Mouse (Mus musculus) embryonic facial prominence, embryonic 15.5 days (tissue): Measurements from ENCODE around the gene Trim62. TPM values are rescaled to one million over a fixed set of nuclear protein-coding genes. Genes with fewer than 3 reads are reported as not detected.

Experiments used
- ATAC-seq: fragments of 200-750 bp; cut with Nextera tagmentation; 2 replicates; pipeline ENCODE4 v1.8.0; 2017; ENCODE audit warnings: low read depth, moderate TSS enrichment; ENCODE audit not compliant: insufficient number of reproducible peaks, low FRiP score, low TSS enrichment
- H3K27ac ChIP-seq: fragments of 300-500 bp; sonication (generic); replicated peaks from 2 replicates; pipeline ENCODE4 v1.5.1; 2015; ENCODE audit warnings: mild to moderate bottlenecking, inconsistent platforms
- H3K27me3 ChIP-seq: fragments of 300-500 bp; sonication (generic); 2 replicates; pipeline ENCODE4 v1.6.1; 2015; ENCODE audit warnings: inconsistent platforms
- H3K36me3 ChIP-seq: fragments of 300-500 bp; sonication (generic); 2 replicates; pipeline ENCODE4 v1.6.1; 2015; ENCODE audit warnings: mild to moderate bottlenecking, inconsistent platforms
- H3K4me1 ChIP-seq: fragments of 300-500 bp; sonication (generic); 2 replicates; pipeline ENCODE4 v1.6.1; 2015; ENCODE audit warnings: inconsistent platforms
- H3K4me2 ChIP-seq: fragments of 300-500 bp; sonication (generic); replicated peaks from 2 replicates; pipeline ENCODE4 v1.6.1; 2015; ENCODE audit warnings: mild to moderate bottlenecking, inconsistent platforms
- H3K4me3 ChIP-seq: fragments of 300-500 bp; sonication (generic); replicated peaks from 2 replicates; pipeline ENCODE4 v1.5.1; 2015; ENCODE audit warnings: mild to moderate bottlenecking, inconsistent platforms
- H3K9ac ChIP-seq: fragments of 300-500 bp; sonication (generic); 2 replicates; pipeline ENCODE4 v1.6.1; 2015; ENCODE audit warnings: inconsistent platforms
- H3K9me3 ChIP-seq: fragments of 300-500 bp; sonication (generic); replicated peaks from 2 replicates; pipeline ENCODE4 v1.6.1; 2016; ENCODE audit warnings: inconsistent platforms
- WGBS: fragments of 180-500 bp; shearing (Covaris S2); methylation state at CpG from one replicate; pipeline ENCODE4 v1.1.7; 2015; 5-methylcytosine and 5-hydroxymethylcytosine counted together
- polyA plus RNA-seq: library from polyadenylated mRNA; unstranded; fragments of >200 nt; fragmentation: Nextera tagmentation; extraction: Ambion mirVana; gene quantifications from 2 replicates; pipeline ENCODE4 v1.2.1, GENCODE M21; 2015

Trim62 gene
- 9.1 and 10.6 TPM in 2 replicates for polyA plus RNA-seq

DNA sequence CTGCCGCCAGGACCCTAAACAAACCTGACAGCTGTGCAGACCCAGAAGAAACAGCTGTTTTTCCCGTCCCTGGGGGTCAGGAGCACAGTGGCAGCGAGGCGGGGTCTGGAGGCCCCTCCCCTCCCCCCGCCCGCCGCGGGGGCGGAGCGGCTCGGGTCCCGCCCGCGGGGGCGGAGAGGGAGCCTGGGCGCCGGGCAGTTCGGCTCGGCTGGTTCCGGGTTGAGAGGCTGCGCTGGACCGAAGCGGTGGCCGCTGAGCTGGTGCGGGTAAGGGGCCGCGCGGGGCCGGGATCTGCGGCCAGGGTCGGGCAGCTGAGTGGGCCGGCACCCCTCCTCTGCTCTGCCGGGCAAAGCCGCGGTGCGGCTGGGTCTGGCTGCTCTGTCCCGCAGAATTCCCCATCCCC is at the start of gene Trim62:
Gene Trim62 (plus strand): TSS at position 202 of the 403 bp plus-strand sequence.
- Histone ChIP-seq H3K9ac (peak within 1 kb of the TSS; percentile 58), H3K4me1 (peaks cover 44% of the 10 kb centered on the region), H3K27ac (peak within 1 kb of the TSS; percentile 44), H3K36me3 (0 out of 2 replicates have a peak, but pooled peaks cover 2% of the 10 kb centered on the region), H3K27me3 (no peaks in the 10 kb centered on the region), H3K4me2 (peak within 1 kb of the TSS; percentile 97), H3K4me3 (peak within 1 kb of the TSS; percentile 79), H3K9me3 (no peaks in the 10 kb centered on the region)
- WGBS, result under 1% methylated on average over 33 of the region's 37 CpGs
- peak; percentile 67 for ATAC-seq

DNA sequence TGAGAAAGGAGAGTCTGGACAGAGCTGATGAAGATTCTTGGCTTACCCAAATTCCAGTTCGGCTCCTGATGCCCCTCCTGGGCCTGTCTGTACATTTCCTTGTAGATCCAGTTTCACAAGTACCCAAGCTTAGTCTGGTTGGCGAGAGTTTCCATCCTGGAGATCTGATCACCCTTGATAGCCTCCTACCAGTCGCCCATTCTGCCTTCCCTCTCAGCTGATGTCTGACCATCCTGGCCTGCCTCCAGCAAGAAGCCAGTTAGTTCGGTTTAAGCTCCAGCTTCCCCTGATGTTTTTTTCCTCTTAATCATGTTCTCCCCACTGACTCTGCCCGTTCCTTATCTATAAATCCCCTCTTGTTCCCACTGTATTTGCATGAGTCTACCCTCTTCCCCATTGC is 45.2 kb upstream of the Trim62 start:
- no peak for ATAC-seq
- Histone ChIP-seq H3K9ac (no peak overlapping the region), H3K36me3 (no peaks in the 10 kb centered on the region), H3K27ac (peak overlapping the region; percentile 69), H3K4me3 (no peak overlapping the region), H3K9me3 (no peaks in the 10 kb centered on the region), H3K27me3 (no peaks in the 10 kb centered on the region), H3K4me2 (no peak overlapping the region), H3K4me1 (peaks cover 36% of the 10 kb centered on the region)
- WGBS, result 37% methylated on average over 5 of the region's 5 CpGs

DNA sequence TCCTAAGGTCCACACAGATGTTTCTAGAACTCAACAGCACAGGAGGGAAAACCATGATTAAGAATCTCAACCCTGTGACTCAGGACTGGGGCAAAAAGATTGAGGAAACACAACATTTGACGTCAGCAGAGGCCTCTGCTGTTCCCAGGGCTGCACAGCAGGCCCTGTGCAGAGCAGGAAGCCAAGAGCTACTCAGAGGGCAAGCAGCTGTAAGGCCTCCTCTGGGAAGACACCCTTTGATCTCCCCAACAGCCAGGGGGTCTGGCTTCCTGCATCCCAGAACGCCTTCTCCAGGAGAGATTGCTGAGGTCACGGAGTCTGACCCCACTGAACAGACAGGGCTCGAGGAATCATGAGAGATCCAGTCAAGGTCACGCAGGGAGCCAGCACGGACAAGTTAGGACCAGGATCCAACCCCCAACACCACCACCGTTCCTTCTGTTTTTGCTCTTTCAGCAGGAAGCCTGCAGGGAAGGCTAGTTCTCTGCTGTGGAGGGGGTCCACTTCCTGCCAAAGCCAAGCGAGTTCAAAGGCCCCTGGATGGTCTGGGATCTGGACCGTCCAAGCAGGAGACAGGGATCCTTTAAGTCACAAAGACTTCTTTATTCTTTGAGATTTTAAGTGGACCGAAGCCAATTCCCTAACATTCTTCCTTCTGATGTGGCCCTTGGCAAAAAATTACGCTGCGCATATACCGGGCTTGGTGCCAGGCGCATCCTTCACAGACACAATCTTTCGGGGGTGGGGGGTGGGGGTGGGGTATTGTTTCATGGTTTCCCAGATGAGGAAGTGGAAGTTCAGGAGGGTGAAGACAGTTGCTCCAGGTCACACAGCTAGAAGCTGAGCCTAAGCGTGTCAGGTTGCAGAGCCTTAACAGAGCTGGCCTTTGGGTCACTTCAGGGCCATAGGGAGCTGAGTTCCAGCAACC is 43.3 kb upstream of the Trim62 start:
- Histone ChIP-seq H3K9ac (no peak overlapping the region), H3K27me3 (no peaks in the 10 kb centered on the region), H3K36me3 (no peaks in the 10 kb centered on the region), H3K4me1 (peaks cover 36% of the 10 kb centered on the region), H3K27ac (peak overlapping the region; percentile 41), H3K4me2 (no peak overlapping the region), H3K9me3 (no peaks in the 10 kb centered on the region), H3K4me3 (no peak overlapping the region)
- ATAC-seq, result peak; percentile 71; the same call in 1 of the 2 replicates
- 12% methylated on average over 16 of the region's 16 CpGs for WGBS

DNA sequence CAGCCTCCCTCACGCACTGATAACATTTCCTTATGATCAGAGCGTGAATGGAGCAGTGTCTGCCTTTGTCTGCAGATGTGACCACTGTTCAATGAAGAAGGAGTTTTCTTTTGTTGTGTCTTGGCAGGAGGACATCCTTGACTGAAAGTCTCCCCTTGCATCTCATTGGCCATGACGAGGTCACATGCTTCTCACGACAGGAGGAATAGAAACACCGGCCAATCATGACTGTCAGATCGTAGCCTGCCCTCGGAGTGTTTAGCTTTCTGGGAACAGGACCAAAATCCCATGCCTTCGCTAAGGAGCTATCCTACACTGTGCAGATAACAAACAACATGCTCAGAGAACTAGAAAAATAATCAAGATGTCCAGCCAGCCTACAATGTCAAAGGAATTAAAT is 42.1 kb upstream of the Trim62 start:
- H3K36me3 ChIP-seq, result no peaks in the 10 kb centered on the region
- H3K9ac ChIP-seq, result no peak overlapping the region
- ATAC-seq, result no peak
- no peak overlapping the region for H3K4me3 ChIP-seq
- peaks cover 36% of the 10 kb centered on the region for H3K4me1 ChIP-seq
- H3K27me3 ChIP-seq, result no peaks in the 10 kb centered on the region
- H3K9me3 ChIP-seq, result no peaks in the 10 kb centered on the region
- 60% methylated on average over 8 of the region's 8 CpGs for WGBS
- H3K4me2 ChIP-seq, result no peak overlapping the region
- H3K27ac ChIP-seq, result no peak overlapping the region

DNA sequence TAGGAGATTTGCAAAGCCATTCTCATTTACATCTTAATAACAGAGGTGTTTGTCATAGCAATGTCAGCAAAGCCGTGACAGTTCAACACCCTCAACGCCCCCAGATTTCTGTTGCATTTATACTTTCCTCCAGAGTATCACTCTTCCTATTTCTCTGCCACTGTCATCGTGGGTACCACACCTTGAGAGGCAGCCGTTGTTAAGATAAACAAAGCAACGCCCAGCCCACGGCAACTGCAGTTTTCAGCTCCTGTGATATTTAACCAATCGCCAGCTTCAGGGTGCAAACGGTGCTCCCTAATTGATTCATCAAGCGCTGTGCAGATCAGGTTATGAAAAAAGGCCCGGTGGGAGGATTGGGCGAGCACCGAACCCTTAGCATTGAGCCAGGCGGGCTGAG is 38.8 kb upstream of the Trim62 start:
- Histone ChIP-seq H3K9ac (no peak overlapping the region), H3K27me3 (no peaks in the 10 kb centered on the region), H3K4me1 (peaks cover 17% of the 10 kb centered on the region), H3K9me3 (no peaks in the 10 kb centered on the region), H3K4me3 (no peak overlapping the region), H3K4me2 (no peak overlapping the region), H3K36me3 (no peaks in the 10 kb centered on the region), H3K27ac (no peak overlapping the region)
- ATAC-seq, result no peak
- WGBS, result 41% methylated on average over 13 of the region's 13 CpGs

DNA sequence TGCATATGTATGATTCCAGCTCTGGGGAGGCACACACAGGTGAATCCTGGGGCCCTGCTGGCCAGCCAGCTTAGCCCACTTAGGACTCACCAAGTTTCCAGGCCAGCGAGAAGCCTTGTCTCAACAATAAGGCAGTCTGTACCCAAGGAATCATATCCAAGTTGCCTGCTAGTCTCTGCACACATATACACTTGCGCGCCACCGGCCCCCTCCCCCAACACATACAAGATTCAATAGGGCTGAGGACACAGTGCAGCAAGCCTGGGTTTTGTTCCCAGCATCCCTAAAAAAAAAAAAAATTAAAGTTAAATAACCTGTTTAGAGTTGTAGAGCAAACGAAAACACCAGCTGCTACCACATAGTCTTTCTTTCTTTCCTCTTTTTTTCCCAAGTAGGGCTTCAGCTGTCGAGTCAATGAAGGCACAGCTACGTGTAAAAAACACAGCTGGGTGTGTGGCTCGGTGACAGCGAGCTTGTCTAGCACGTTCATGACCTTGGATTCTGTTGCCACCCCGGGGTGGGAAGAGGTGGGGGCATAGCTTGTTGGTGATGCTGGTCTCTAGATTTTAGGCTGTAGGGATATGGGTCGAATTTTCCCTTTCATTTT is 37.9 kb upstream of the Trim62 start:
- no peak for ATAC-seq
- Histone ChIP-seq H3K27me3 (no peaks in the 10 kb centered on the region), H3K4me3 (no peak overlapping the region), H3K4me1 (peaks cover 8% of the 10 kb centered on the region), H3K9me3 (no peaks in the 10 kb centered on the region), H3K27ac (no peak overlapping the region), H3K9ac (no peak overlapping the region), H3K4me2 (no peak overlapping the region), H3K36me3 (no peaks in the 10 kb centered on the region)
- WGBS, result 72% methylated on average over 12 of the region's 12 CpGs

DNA sequence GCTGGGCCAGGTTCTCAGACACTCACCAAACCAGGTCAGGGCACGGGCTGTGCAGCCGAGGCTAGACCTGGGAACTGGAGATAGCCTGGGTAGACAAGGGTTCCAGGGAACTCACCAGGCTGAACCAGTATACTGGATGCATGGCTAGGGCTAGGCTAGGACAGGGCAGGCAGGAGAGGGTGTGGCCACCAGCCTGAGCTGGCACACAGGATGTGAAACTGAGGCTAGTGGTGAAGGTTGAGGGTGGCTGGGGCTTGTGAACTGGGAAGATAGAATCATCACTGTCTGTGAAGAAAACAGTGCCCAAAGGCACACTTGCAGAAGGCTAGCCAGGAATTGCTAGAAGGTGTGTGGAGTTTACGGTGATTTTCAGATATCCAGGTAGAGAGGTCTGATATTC is 34.4 kb upstream of the Trim62 start:
- H3K4me3 ChIP-seq, result no peak overlapping the region
- H3K4me2 ChIP-seq, result no peak overlapping the region
- H3K27me3 ChIP-seq, result no peaks in the 10 kb centered on the region
- H3K36me3 ChIP-seq, result no peaks in the 10 kb centered on the region
- H3K27ac ChIP-seq, result no peak overlapping the region
- H3K4me1 ChIP-seq, result no peaks in the 10 kb centered on the region
- H3K9me3 ChIP-seq, result no peaks in the 10 kb centered on the region
- ATAC-seq, result no peak
- 84% methylated on average over 3 of the region's 3 CpGs for WGBS
- H3K9ac ChIP-seq, result no peak overlapping the region

DNA sequence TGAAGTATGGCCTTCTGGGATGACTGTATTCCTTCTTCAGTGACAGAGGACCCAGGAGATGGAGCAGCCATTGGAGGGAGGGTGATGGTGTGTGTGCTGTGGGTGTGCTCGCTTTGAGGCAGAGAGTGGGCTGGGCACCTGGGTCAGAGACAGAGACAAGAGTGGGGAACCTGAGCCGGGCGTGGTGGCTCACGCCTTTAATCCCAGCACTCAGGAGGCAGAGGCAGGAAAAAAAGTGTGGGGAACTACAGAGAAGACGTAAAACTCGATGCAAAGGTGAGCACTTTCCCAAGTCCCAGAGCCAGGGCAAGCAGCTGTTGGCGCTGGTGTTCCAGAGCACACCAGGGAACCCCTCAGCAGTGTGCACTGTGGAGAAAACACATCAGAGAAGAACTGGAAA is 33.7 kb upstream of the Trim62 start:
- WGBS, result 66% methylated on average over 7 of the region's 7 CpGs
- no peak for ATAC-seq
- no peak overlapping the region for H3K27ac ChIP-seq

DNA sequence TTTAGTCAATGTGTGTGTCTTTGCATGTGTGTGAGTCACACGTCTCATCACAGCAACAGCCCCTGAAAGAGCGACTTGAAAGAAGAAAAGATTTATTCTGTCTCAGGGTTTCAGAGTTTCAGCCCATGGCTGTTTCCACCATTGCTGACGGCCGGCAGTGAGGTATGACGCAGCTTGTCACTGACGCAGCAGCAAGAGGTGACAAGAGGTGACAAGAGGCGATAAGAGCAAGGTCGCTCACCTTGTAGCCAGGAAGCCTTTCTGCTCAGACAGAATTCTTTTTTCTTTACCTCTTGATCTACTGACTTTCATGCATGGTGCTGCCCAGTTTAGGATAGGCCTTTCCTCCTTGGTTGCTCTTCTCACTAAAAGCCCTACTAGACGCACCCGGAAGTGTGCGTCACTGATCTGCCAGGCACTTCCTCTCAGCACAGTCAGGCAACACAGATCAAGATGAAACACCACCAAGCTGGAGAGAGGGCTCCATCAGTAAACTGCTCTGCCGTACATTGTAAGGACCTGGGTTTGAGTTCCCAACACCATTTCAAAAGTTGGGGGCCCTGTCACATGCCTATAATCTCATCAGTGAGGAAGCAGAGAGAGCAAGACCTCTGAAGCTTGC is 31.0 kb upstream of the Trim62 start:
- Histone ChIP-seq H3K4me1 (no peaks in the 10 kb centered on the region), H3K4me2 (no peak overlapping the region), H3K9me3 (no peaks in the 10 kb centered on the region), H3K4me3 (no peak overlapping the region), H3K27ac (no peak overlapping the region), H3K27me3 (no peaks in the 10 kb centered on the region), H3K9ac (no peak overlapping the region), H3K36me3 (no peaks in the 10 kb centered on the region)
- 83% methylated on average over 12 of the region's 12 CpGs for WGBS
- ATAC-seq, result no peak

More for the DNA sequence above, 33.7 kb upstream of the Trim62 start:
- no peak overlapping the region for H3K4me2 ChIP-seq
- H3K27me3 ChIP-seq, result no peaks in the 10 kb centered on the region
- H3K4me1 ChIP-seq, result no peaks in the 10 kb centered on the region
- H3K4me3 ChIP-seq, result no peak overlapping the region
- H3K9ac ChIP-seq, result no peak overlapping the region
- H3K9me3 ChIP-seq, result no peaks in the 10 kb centered on the region
- H3K36me3 ChIP-seq, result no peaks in the 10 kb centered on the region

DNA sequence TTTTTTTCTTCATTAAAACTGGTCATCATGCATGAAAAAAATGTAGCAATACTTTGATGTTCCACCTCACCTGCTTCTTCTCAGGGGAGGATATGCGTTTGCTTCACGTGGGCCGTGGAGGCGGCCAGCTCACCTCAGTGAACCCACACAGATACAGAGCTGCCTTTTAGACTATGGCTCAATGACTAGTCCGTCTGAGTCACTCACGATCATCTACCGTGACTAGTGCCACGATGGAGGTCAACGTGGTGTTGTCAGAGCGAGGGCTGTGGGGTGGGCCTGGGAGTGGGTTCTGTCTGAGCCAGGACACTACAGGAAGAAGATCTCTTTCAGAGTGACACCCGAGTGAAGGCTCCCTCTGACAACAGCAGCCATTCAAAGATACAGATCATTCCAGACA is 30.3 kb upstream of the Trim62 start:
- Histone ChIP-seq H3K36me3 (no peaks in the 10 kb centered on the region), H3K4me3 (no peak overlapping the region), H3K9me3 (no peaks in the 10 kb centered on the region), H3K27ac (no peak overlapping the region), H3K4me2 (no peak overlapping the region), H3K27me3 (no peaks in the 10 kb centered on the region), H3K4me1 (no peaks in the 10 kb centered on the region), H3K9ac (no peak overlapping the region)
- 82% methylated on average over 11 of the region's 11 CpGs for WGBS
- ATAC-seq, result no peak

DNA sequence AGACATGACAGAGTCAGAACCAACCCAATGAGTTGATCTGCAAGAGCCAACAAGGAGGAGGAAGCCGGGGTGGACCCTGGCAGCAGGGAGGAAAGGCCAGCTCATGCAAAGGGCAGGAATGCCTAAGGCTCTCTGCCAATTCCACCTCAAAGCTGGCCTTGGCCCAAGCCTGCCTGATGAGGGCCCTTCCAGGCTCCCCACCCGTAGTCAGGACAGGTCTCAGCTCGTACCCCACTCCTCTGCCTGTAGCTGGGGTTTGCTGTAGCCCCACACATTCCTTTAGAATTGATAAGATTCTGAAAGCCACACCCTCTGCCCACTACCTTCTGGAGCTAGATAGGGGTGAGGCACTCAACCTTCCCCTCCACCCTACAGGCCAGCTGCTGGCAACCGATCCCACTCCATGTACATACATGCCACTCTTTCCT is 27.8 kb upstream of the Trim62 start:
- H3K9ac ChIP-seq, result no peak overlapping the region
- H3K27ac ChIP-seq, result peak overlapping the region; percentile 51
- no peaks in the 10 kb centered on the region for H3K4me1 ChIP-seq
- H3K9me3 ChIP-seq, result no peaks in the 10 kb centered on the region
- H3K4me2 ChIP-seq, result no peak overlapping the region
- H3K4me3 ChIP-seq, result no peak overlapping the region
- WGBS, result 41% methylated on average over 4 of the region's 4 CpGs
- H3K36me3 ChIP-seq, result no peaks in the 10 kb centered on the region
- no peaks in the 10 kb centered on the region for H3K27me3 ChIP-seq
- ATAC-seq, result peak; percentile 68; the same call in 1 of the 2 replicates
